ENCODE assay signal across 9 mouse cellular contexts in the genomic region with DNA sequence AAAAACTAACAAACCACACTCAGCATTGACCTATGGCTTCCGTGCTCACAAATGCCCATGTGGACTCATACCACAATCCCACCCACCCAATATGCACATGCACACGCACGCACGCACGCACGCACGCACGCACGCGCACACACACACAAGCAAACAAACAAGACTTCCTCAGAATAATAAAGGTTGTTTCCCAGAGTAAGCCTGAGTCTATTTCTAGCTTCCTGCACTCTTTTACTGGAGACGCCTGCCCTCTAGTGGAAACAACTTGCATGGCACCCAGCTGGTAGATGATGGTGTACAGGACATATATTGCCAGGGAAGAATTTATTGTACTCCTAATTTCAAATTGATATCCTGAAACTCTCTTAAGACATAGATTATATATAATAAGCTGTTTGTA. TPM values are rescaled to one million over a fixed set of nuclear protein-coding genes. Genes with fewer than 3 reads are reported as not detected.
DNase-seq lines count a peak whose midpoint lies in the region; ATAC-seq and TF ChIP-seq lines count a peak whose summit lies in the region.
"Had no signal": no experiment of that assay in that cellular context is flagged by ENCODE, and none has a peak within 500 bp of the region (broad histone marks: within the 10 kb centered on the region; RNA-seq: fewer than 3 reads in every experiment).

No protein-coding gene starts in this region.

- H3K4me3 ChIP-seq in ES-Bruce4 (ENCODE audit: low read depth, low read length) = no peak overlapping the region
- H3K4me3 ChIP-seq in forebrain, embryonic 11.5 days (ENCODE audit: low read depth, low read length) = no peak overlapping the region
- no peak overlapping the region for H3K4me3 ChIP-seq in liver, postnatal 0 days (ENCODE audit: low read depth, low read length)
- H3K4me3 ChIP-seq in neural tube, embryonic 13.5 days = no peak overlapping the region
- H3K4me3 ChIP-seq: liver, embryonic 15.5 days had no signal

- H3K27ac ChIP-seq in ES-Bruce4 (ENCODE audit: insufficient read depth, low read length) = no peak overlapping the region
- H3K27ac ChIP-seq in forebrain, embryonic 11.5 days (ENCODE audit: low read depth, low read length) = no peak overlapping the region
- H3K27ac ChIP-seq in liver, postnatal 0 days (ENCODE audit: low read depth) = no peak overlapping the region
- no peak overlapping the region for H3K27ac ChIP-seq in neural tube, embryonic 13.5 days (replicated peaks)
- H3K27ac ChIP-seq: liver, embryonic 15.5 days had no signal

- H3K27me3 ChIP-seq in ES-Bruce4 (ENCODE audit: control insufficient read depth, insufficient read depth, low read length, poor library complexity, severe bottlenecking) = no peaks in the 10 kb centered on the region
- H3K27me3 ChIP-seq in forebrain, embryonic 11.5 days (ENCODE audit: control insufficient read depth, insufficient read depth, low read length) = no peaks in the 10 kb centered on the region
- no peaks in the 10 kb centered on the region for H3K27me3 ChIP-seq in liver, postnatal 0 days (ENCODE audit: insufficient read depth, low read length)
- H3K27me3 ChIP-seq in neural tube, embryonic 13.5 days = no peaks in the 10 kb centered on the region
- H3K27me3 ChIP-seq: liver, embryonic 15.5 days had no signal

- H3K4me2 ChIP-seq in forebrain, embryonic 11.5 days (ENCODE audit: low read depth, low read length, severe bottlenecking) = no peak overlapping the region
- no peak overlapping the region for H3K4me2 ChIP-seq in liver, postnatal 0 days (ENCODE audit: low read depth, low read length)
- H3K4me2 ChIP-seq in neural tube, embryonic 13.5 days = peak overlapping the region; percentile 35
- H3K4me2 ChIP-seq: liver, embryonic 15.5 days had no signal

- TF ChIP-seq POLR2A in ES-Bruce4 (IDR thresholded peaks at IDR 0.05; ENCODE audit: insufficient read depth, low read length) = no peak

- no peaks in the 10 kb centered on the region for H3K9me3 ChIP-seq in ES-Bruce4 (replicated peaks; ENCODE audit: control insufficient read depth, insufficient read depth, low read length, poor library complexity, severe bottlenecking)
- no peaks in the 10 kb centered on the region for H3K9me3 ChIP-seq in forebrain, embryonic 11.5 days (ENCODE audit: control insufficient read depth, low read length)
- H3K9me3 ChIP-seq in liver, postnatal 0 days (ENCODE audit: low read length) = no peaks in the 10 kb centered on the region
- H3K9me3 ChIP-seq in neural tube, embryonic 13.5 days = no peaks in the 10 kb centered on the region
- H3K9me3 ChIP-seq: liver, embryonic 15.5 days had no signal

- peak; percentile 11 for DNase-seq in c-Kit-negative CD71-positive TER-119-positive erythroid progenitor cells, embryonic 14.5 days (ENCODE audit: low read depth, low spot score)
- peak; percentile 85 for DNase-seq in forebrain, embryonic 11.5 days (ENCODE audit: low spot score)
- DNase-seq in heart, postnatal 10 days = peak; percentile 69 to 78
- peak; percentile 83 to 84 for DNase-seq in kidney, postnatal 4 days
- DNase-seq in liver, postnatal 0 days = peak; percentile 77
- DNase-seq in testis, postnatal 10 days (ENCODE audit: low spot score) = peak; percentile 78

- H3K4me1 ChIP-seq in ES-Bruce4 (ENCODE audit: control insufficient read depth, insufficient read depth, low read length) = no peaks in the 10 kb centered on the region
- no peaks in the 10 kb centered on the region for H3K4me1 ChIP-seq in forebrain, embryonic 11.5 days (replicated peaks; ENCODE audit: control insufficient read depth, insufficient read depth, low read length)
- H3K4me1 ChIP-seq in liver, postnatal 0 days (ENCODE audit: insufficient read depth) = no peaks in the 10 kb centered on the region
- H3K4me1 ChIP-seq in neural tube, embryonic 13.5 days (replicated peaks) = no peaks in the 10 kb centered on the region
- H3K4me1 ChIP-seq: liver, embryonic 15.5 days had no signal

- intact Hi-C loops in heart, postnatal 10 days (cut with DNase I) = loop anchor here (2.0 to 5.0 kb wide), 3 partner anchors 239 to 579 kb away; no protein-coding TSS in a partner anchor

- peak; percentile 88 for ATAC-seq in forebrain, embryonic 11.5 days (replicated peaks; ENCODE audit: low FRiP score)
- ATAC-seq in liver, postnatal 0 days = 0 out of 2 replicates have a peak, but pooled peaks have one; percentile 29
- ATAC-seq in neural tube, embryonic 13.5 days (ENCODE audit: low read depth) = peak; percentile 86

- TF ChIP-seq EP300 in ES-Bruce4 (IDR thresholded peaks at IDR 0.05; ENCODE audit: insufficient read depth, low read depth, low read length) = no peak
- no peak for TF ChIP-seq EP300 in liver, postnatal 0 days (IDR thresholded peaks at IDR 0.05; ENCODE audit: low read depth)

- peak; percentile 30 for TF ChIP-seq CTCF in ES-Bruce4 (IDR thresholded peaks at IDR 0.05; ENCODE audit: low read depth, low read length)
- TF ChIP-seq CTCF in liver, postnatal 0 days (IDR thresholded peaks at IDR 0.05; ENCODE audit: low read depth) = peak; percentile 86

- no peaks in the 10 kb centered on the region for H3K36me3 ChIP-seq in ES-Bruce4 (ENCODE audit: control insufficient read depth, insufficient read depth, low read length, poor library complexity, severe bottlenecking)
- H3K36me3 ChIP-seq in forebrain, embryonic 11.5 days (ENCODE audit: control insufficient read depth, insufficient read depth, low read length) = no peaks in the 10 kb centered on the region
- H3K36me3 ChIP-seq in liver, postnatal 0 days (replicated peaks; ENCODE audit: insufficient read depth, low read length) = no peaks in the 10 kb centered on the region
- H3K36me3 ChIP-seq in neural tube, embryonic 13.5 days = no peaks in the 10 kb centered on the region
- H3K36me3 ChIP-seq: liver, embryonic 15.5 days had no signal

- no peak overlapping the region for H3K9ac ChIP-seq in ES-Bruce4 (ENCODE audit: low read depth, poor library complexity, severe bottlenecking)
- no peak overlapping the region for H3K9ac ChIP-seq in forebrain, embryonic 11.5 days (ENCODE audit: low read length)
- H3K9ac ChIP-seq in liver, postnatal 0 days (replicated peaks) = no peak overlapping the region
- H3K9ac ChIP-seq in neural tube, embryonic 13.5 days = no peak overlapping the region
- H3K9ac ChIP-seq: liver, embryonic 15.5 days had no signal

- 24% methylated on average over 11 of the region's 11 CpGs for WGBS in forebrain, embryonic 11.5 days
- WGBS in liver, postnatal 0 days (ENCODE audit: insufficient replicate concordance) = 27% methylated on average over 11 of the region's 11 CpGs
- 29% methylated on average over 11 of the region's 11 CpGs for WGBS in neural tube, embryonic 13.5 days

RNA-seq across cellular contexts. Expression of a gene that starts 29.8 kb away (rescaled TPM):
- not detected in 2 replicates for polyA plus RNA-seq in ES-Bruce4 (2011; ENCODE audit: insufficient read depth, insufficient read length, low read depth, missing spikeins)
- polyA plus RNA-seq in forebrain, embryonic 11.5 days (2014; fragmentation: Nextera tagmentation; extraction: Ambion mirVana) = 0.33 and 0.39 TPM in 2 replicates
- total RNA-seq in heart, postnatal 10 days (2021) = under 1 TPM in 1 of 2 experiments, not detected in 1; 0.57 TPM
- 3.6 and 3.7 TPM in 2 replicates for polyA plus RNA-seq in liver, postnatal 0 days (2015; fragmentation: Nextera tagmentation; extraction: Ambion mirVana)
- polyA plus RNA-seq in neural tube, embryonic 13.5 days (2015; fragmentation: Nextera tagmentation; extraction: Ambion mirVana) = 0.32 and 0.47 TPM in 2 replicates

Comparison
In these comparisons a context has a peak if more than half of its experiments do, and no peak if none do; other contexts are left out.
1. DNase-seq: peak in every context shown above with its lines; median percentile 85 in forebrain, embryonic 11.5 days; 84 in kidney, postnatal 4 days; 78 in testis, postnatal 10 days; 77 in liver, postnatal 0 days; 74 in heart, postnatal 10 days; 11 in c-Kit-negative CD71-positive TER-119-positive erythroid progenitor cells, embryonic 14.5 days.
2. ATAC-seq: peak in every context shown above with its lines; median percentile 88 in forebrain, embryonic 11.5 days; 86 in neural tube, embryonic 13.5 days; 29 in liver, postnatal 0 days.